Mouse (Mus musculus) thymus, adult 2 months (tissue): ENCODE measurements around the gene Siglec1.

Experiments used
- CTCF ChIP-seq: fragments of 200-500 bp; IDR thresholded peaks from 2 replicates; pipeline ENCODE4 v1.5.1; 2012; ENCODE audit warnings: mild to moderate bottlenecking, control low read depth, low read length, moderate library complexity, borderline replicate concordance; ENCODE audit not compliant: control insufficient read depth, poor library complexity, insufficient read depth; ENCODE audit errors: extremely low read depth
- POLR2A ChIP-seq: fragments of 200-500 bp; IDR thresholded peaks from 2 replicates; pipeline ENCODE4 v1.6.1; 2012; ENCODE audit warnings: mild to moderate bottlenecking, low read length, control low read depth, moderate library complexity; ENCODE audit not compliant: control insufficient read depth, poor library complexity, insufficient read depth; ENCODE audit errors: extremely low read depth

DNA sequence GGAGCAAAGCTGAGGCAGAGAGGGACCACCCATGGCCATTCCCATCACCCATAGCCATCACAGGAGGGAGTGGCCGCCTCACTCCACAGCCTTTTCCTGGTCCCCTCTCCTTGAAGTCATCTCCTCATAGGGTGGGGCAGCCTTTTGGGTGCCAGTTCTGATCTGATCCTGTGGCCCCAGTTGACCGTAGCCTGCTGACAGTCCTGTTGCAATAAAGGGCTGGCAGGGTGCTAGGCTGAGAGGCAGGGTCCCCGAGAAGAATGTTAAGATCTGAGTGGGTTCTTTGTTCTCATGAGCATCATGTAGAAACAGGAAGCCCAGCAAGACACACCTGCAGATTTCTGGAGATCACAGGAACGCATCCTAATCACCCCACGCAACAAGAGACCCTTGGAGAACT is 41.6 kb upstream of the Siglec1 start:
- TF ChIP-seq POLR2A (no peak), CTCF (no peak)
